Mouse (Mus musculus): ENCODE data around the gene Theg. TPM values are rescaled to one million over a fixed set of nuclear protein-coding genes. Genes with fewer than 3 reads are reported as not detected.

The Theg gene
- polyA plus RNA-seq, 1 experiment from 2014 or later, result not detected

DNA sequence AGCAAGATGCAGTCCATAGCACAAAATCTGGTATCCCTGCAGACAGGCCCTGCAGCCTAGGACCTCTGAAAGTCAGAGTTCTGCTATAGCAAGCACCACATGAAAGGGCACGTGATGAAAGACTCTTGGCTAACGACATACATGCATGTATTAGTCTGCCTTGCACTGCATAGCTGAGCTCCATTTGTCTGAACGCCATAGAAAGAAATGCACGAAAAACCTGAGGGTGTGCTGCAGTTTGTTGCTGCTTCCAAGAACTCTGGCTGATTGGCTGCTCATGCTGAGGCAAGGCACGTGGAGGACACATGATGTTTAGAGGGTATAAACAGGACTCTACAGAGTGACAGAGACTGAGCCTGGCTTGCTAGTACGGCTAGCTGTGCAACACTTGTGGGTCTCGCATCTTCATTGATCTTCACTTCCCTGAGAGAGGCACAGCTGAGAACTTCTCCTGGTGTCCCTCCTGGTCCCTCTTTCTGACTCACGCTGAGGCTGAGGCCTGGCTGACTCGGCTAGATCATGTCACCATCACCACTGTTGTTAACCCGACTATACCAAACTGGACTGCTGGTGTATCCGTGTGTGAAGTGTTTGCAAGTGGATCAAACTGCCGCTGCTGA lies 50.6 kb downstream of the Theg start:
- Histone ChIP-seq H3K9ac (no peak overlapping the region), H3K4me2 (replicated peaks) (no peak overlapping the region), H3K4me1 (peaks cover 19% of the 10 kb centered on the region), H3K4me3 (replicated peaks) (no peak overlapping the region), H3K9me3 (replicated peaks) (no peaks in the 10 kb centered on the region), H3K27me3 (no peaks in the 10 kb centered on the region), H3K27ac (replicated peaks) (no peak overlapping the region), H3K36me3 (peaks cover 35% of the 10 kb centered on the region)
- no peak for ATAC-seq (ENCODE audit: insufficient number of reproducible peaks, low FRiP score, low TSS enrichment, low read depth)
- 66% methylated on average over 12 of the region's 12 CpGs for WGBS

DNA sequence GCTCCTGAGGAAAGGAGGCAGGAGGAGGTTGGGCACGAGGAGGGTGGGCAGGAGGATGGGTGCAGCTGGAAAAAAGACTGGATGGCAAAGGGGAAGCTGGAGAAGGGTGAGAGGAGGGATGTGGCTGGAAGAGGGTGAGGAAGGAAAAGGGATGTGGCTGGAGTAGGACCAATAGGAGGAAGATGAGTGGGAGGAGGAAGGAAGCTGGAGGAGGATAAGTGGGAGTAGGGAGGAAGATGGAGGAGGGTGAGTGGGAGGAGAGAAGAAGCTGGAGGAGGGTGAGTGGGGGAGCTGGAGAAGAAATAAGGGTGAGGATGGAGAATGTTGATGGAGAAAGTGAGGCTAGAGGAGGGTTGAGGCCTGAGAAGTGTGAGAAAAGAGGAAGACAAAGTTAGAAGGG lies 51.7 kb downstream of the Theg start:
- no peak overlapping the region for H3K9ac ChIP-seq
- ATAC-seq (ENCODE audit: insufficient number of reproducible peaks, low FRiP score, low TSS enrichment, low read depth), result no peak
- H3K27me3 ChIP-seq, result no peaks in the 10 kb centered on the region
- 68% methylated on average over 1 of the region's 1 CpGs for WGBS
- H3K27ac ChIP-seq (replicated peaks), result no peak overlapping the region
- peaks cover 19% of the 10 kb centered on the region for H3K4me1 ChIP-seq
- no peak overlapping the region for H3K4me3 ChIP-seq (replicated peaks)
- no peak overlapping the region for H3K4me2 ChIP-seq (replicated peaks)
- H3K9me3 ChIP-seq (replicated peaks), result no peaks in the 10 kb centered on the region
- peaks cover 23% of the 10 kb centered on the region for H3K36me3 ChIP-seq

- Histone ChIP-seq H3K9me3 (replicated peaks) (no peaks in the 10 kb centered on the region), H3K4me3 (replicated peaks) (no peak overlapping the region), H3K4me1 (peaks cover 19% of the 10 kb centered on the region), H3K36me3 (peaks cover 16% of the 10 kb centered on the region), H3K27me3 (no peaks in the 10 kb centered on the region), H3K27ac (replicated peaks) (no peak overlapping the region), H3K4me2 (replicated peaks) (no peak overlapping the region), H3K9ac (no peak overlapping the region)
- 88% methylated on average over 2 of the region's 2 CpGs for WGBS
- ATAC-seq (ENCODE audit: insufficient number of reproducible peaks, low FRiP score, low TSS enrichment, low read depth), result no peak
Measured at GRCm38 (mm10) chr10:79534426-79534825, 52.7 kb downstream of the Theg start.

DNA sequence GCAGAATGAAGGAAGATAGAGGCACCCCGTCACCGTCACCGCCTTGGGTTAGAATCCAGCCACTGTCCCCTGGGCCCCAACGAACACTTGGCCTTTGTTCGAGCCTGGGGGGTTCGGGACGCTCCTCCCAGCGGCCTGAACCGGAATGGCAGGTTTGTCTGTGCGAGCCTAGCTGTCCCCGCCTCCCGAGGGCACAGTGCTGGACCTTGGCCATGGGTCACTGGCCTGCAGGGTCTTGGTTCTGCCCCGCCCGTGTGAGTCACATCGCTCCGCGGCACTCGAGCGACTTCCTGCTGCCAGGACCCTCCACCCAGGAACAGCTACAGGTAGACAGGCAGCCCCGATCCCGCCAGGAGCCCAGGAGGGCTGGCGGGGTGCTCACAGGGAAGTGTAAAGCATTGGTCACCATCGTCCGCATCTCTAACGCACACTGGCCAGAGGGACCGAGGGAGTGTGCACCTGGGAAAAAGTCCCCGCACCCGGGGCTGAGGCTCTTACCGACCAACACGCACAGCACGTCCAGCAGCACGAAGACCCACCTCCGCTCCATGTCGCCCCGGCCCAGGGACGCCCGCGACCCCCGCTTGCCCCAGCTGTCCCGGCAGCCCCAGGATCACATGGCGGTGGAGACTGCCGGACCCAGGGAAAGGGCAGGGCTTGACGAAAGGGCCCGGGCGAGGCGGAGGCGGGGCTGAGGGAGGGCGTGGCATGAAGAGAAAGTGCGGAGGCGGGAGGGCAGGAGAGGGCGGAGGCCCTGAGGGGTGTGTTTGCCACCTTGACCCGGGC lies 53.8 kb downstream of the Theg start, which contains the start of gene Plpp2:
TSS of gene Plpp2 (minus strand) at position 671 of the 786 bp plus-strand sequence.
- H3K9ac ChIP-seq, result peak within 1 kb of the TSS; percentile 63
- H3K27me3 ChIP-seq, result no peaks in the 10 kb centered on the region
- H3K4me2 ChIP-seq (replicated peaks), result peak within 1 kb of the TSS; percentile 98
- peak within 1 kb of the TSS; percentile 65 for H3K4me3 ChIP-seq (replicated peaks)
- no peaks in the 10 kb centered on the region for H3K9me3 ChIP-seq (replicated peaks)
- H3K27ac ChIP-seq (replicated peaks), result peak within 1 kb of the TSS; percentile 36; the same call in 1 of the 2 replicates
- peak; percentile 53 for ATAC-seq (ENCODE audit: insufficient number of reproducible peaks, low FRiP score, low TSS enrichment, low read depth)
- H3K4me1 ChIP-seq, result peaks cover 19% of the 10 kb centered on the region
- WGBS, result under 1% methylated on average over 52 of the region's 52 CpGs
- peaks cover 6% of the 10 kb centered on the region for H3K36me3 ChIP-seq

GRCm38 (mm10) chr10:79532678-79533077 lies 54.5 kb downstream of the Theg start:
- Histone ChIP-seq H3K4me1 (peaks cover 19% of the 10 kb centered on the region), H3K27ac (replicated peaks) (no peak overlapping the region), H3K36me3 (0 out of 2 replicates have a peak, but pooled peaks cover 3% of the 10 kb centered on the region), H3K4me2 (replicated peaks) (peak overlapping the region; percentile 98), H3K27me3 (no peaks in the 10 kb centered on the region), H3K9ac (no peak overlapping the region), H3K4me3 (replicated peaks) (peak overlapping the region; percentile 65), H3K9me3 (replicated peaks) (no peaks in the 10 kb centered on the region)
- WGBS, result 23% methylated on average over 3 of the region's 3 CpGs
- ATAC-seq (ENCODE audit: insufficient number of reproducible peaks, low FRiP score, low TSS enrichment, low read depth), result no peak

DNA sequence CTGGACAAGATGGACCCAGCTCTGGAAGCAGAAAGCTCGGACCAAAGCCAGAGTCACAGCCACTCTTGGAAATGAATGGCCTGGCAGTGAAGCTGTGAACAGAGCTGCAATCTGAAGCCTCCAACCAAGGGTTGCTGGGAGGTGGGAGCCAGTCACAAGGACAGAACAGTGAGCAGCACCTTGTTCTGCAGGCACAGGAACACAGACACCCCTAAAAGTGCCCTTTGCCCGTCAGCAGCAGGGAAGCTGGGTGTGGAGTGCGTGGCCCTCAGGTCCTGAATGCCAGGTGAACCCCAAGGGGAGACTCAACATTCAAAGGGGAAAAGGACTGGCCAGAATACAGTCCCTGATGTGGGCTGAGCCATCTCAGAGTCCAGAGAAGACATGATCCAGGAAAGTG lies 55.5 kb downstream of the Theg start:
- Histone ChIP-seq H3K36me3 (0 out of 2 replicates have a peak, but pooled peaks cover 3% of the 10 kb centered on the region), H3K4me3 (replicated peaks) (no peak overlapping the region), H3K4me1 (peaks cover 19% of the 10 kb centered on the region), H3K4me2 (replicated peaks) (no peak overlapping the region), H3K27ac (replicated peaks) (no peak overlapping the region), H3K9ac (no peak overlapping the region), H3K9me3 (replicated peaks) (no peaks in the 10 kb centered on the region), H3K27me3 (no peaks in the 10 kb centered on the region)
- no peak for ATAC-seq (ENCODE audit: insufficient number of reproducible peaks, low FRiP score, low TSS enrichment, low read depth)
- WGBS, result 87% methylated on average over 3 of the region's 3 CpGs

- Histone ChIP-seq H3K9me3 (replicated peaks) (no peaks in the 10 kb centered on the region), H3K4me2 (replicated peaks) (no peak overlapping the region), H3K36me3 (0 out of 2 replicates have a peak, but pooled peaks cover 7% of the 10 kb centered on the region), H3K9ac (no peak overlapping the region), H3K27ac (replicated peaks) (no peak overlapping the region), H3K4me3 (replicated peaks) (no peak overlapping the region), H3K27me3 (no peaks in the 10 kb centered on the region), H3K4me1 (peaks cover 19% of the 10 kb centered on the region)
- 92% methylated on average over 13 of the region's 13 CpGs for WGBS
- no peak for ATAC-seq (ENCODE audit: insufficient number of reproducible peaks, low FRiP score, low TSS enrichment, low read depth)
Measured at GRCm38 (mm10) chr10:79530721-79531120, 56.4 kb downstream of the Theg start.

DNA sequence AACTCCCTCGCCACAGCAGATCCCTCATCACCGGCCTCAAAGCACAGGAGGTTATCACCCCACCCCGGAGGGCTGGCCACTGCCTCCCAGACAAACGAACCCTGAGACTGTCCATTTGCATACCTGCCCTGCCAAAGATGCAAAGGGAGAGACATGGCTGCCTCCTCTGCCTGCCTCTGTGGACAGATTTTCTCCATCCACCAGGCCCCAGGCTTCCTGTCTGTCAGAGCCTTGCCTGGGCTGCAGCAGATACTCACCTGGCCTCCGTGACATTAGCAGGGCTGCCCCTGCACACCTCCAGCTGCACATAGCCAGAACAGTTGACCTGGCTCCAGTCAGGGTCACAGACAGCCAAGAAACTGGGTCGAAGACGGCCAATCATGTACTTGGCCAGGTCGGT lies 56.9 kb downstream of the Theg start:
- Histone ChIP-seq H3K36me3 (0 out of 2 replicates have a peak, but pooled peaks cover 7% of the 10 kb centered on the region), H3K27me3 (no peaks in the 10 kb centered on the region), H3K9me3 (replicated peaks) (no peaks in the 10 kb centered on the region), H3K4me2 (replicated peaks) (no peak overlapping the region), H3K4me3 (replicated peaks) (no peak overlapping the region), H3K4me1 (peaks cover 19% of the 10 kb centered on the region), H3K9ac (no peak overlapping the region), H3K27ac (replicated peaks) (no peak overlapping the region)
- no peak for ATAC-seq (ENCODE audit: insufficient number of reproducible peaks, low FRiP score, low TSS enrichment, low read depth)
- 78% methylated on average over 8 of the region's 8 CpGs for WGBS

DNA sequence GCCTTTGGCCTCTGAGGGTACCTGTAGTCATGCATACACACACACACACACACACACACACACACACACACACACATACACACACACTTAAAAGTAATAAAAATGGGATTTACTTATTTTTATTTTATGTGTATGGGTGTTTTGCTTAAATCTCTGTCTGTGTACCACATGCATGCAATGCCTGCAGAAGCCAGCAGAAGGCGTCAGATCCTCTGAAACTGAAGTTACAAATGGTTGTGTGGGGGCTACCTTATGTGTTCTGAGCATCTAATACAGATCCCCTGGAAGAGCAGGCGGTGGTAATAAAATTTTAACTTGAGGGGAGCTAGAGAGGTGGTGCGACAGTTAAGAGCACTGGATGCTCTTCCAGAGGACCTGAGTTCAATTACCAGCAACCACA lies 59.0 kb downstream of the Theg start:
- no peak overlapping the region for H3K4me3 ChIP-seq (replicated peaks)
- H3K4me2 ChIP-seq (replicated peaks), result no peak overlapping the region
- H3K27me3 ChIP-seq, result no peaks in the 10 kb centered on the region
- ATAC-seq (ENCODE audit: insufficient number of reproducible peaks, low FRiP score, low TSS enrichment, low read depth), result no peak
- no peak overlapping the region for H3K27ac ChIP-seq (replicated peaks)
- no peaks in the 10 kb centered on the region for H3K9me3 ChIP-seq (replicated peaks)
- H3K4me1 ChIP-seq, result peaks cover 8% of the 10 kb centered on the region; the same call in 1 of the 2 replicates
- H3K36me3 ChIP-seq, result 0 out of 2 replicates have a peak, but pooled peaks cover 7% of the 10 kb centered on the region
- WGBS, result 70% methylated on average over 3 of the region's 3 CpGs
- no peak overlapping the region for H3K9ac ChIP-seq

GRCm38 (mm10) chr10:79527453-79527845 lies 59.7 kb downstream of the Theg start:
- Histone ChIP-seq H3K4me1 (peaks cover 2% of the 10 kb centered on the region; the same call in 1 of the 2 replicates), H3K27me3 (no peaks in the 10 kb centered on the region), H3K4me2 (replicated peaks) (no peak overlapping the region), H3K4me3 (replicated peaks) (no peak overlapping the region), H3K9ac (no peak overlapping the region; the same call in 1 of the 2 replicates), H3K27ac (replicated peaks) (no peak overlapping the region), H3K36me3 (0 out of 2 replicates have a peak, but pooled peaks cover 7% of the 10 kb centered on the region), H3K9me3 (replicated peaks) (no peaks in the 10 kb centered on the region)
- no peak for ATAC-seq (ENCODE audit: insufficient number of reproducible peaks, low FRiP score, low TSS enrichment, low read depth)
- WGBS, result 85% methylated on average over 6 of the region's 6 CpGs

GRCm38 (mm10) chr10:79526661-79527452 lies 60.3 kb downstream of the Theg start:
- WGBS, result 85% methylated on average over 12 of the region's 12 CpGs
- Histone ChIP-seq H3K9me3 (replicated peaks) (no peaks in the 10 kb centered on the region), H3K4me3 (replicated peaks) (no peak overlapping the region), H3K36me3 (0 out of 2 replicates have a peak, but pooled peaks cover 7% of the 10 kb centered on the region), H3K27me3 (no peaks in the 10 kb centered on the region), H3K4me2 (replicated peaks) (no peak overlapping the region), H3K4me1 (no peaks in the 10 kb centered on the region), H3K27ac (replicated peaks) (no peak overlapping the region), H3K9ac (no peak overlapping the region)
- no peak for ATAC-seq (ENCODE audit: insufficient number of reproducible peaks, low FRiP score, low TSS enrichment, low read depth)
